Mouse (Mus musculus) myocyte (in vitro differentiated cells): ENCODE measurements around the gene Cobl.

Experiments
- CEBPB ChIP-seq: IDR thresholded peaks from 2 replicates; pipeline ENCODE4 v1.6.1; 2011; ENCODE audit warnings: mild to moderate bottlenecking, moderate library complexity; ENCODE audit not compliant: poor library complexity, insufficient read depth, severe bottlenecking
- E2F4 ChIP-seq: IDR thresholded peaks from one replicate; pipeline ENCODE4 v1.6.1; 2011; ENCODE audit warnings: mild to moderate bottlenecking, control low read depth, moderate library complexity; ENCODE audit not compliant: insufficient read depth
- MAX ChIP-seq: IDR thresholded peaks from one replicate; pipeline ENCODE4 v1.6.1; 2011; ENCODE audit warnings: low read depth, mild to moderate bottlenecking, control low read depth
- MYOD1 ChIP-seq, 3 experiments: IDR thresholded peaks; one replicate each; pipeline ENCODE4 v1.6.1; 2011; ENCODE audit warnings: control low read depth in 2 of 3, low read depth in 2 of 3, mild to moderate bottlenecking in 2 of 3, moderate library complexity in 1 of 3; ENCODE audit not compliant: insufficient read length in 2 of 3, control insufficient read depth in 1 of 3
- MYOG ChIP-seq, 3 experiments: IDR thresholded peaks; one replicate each; pipeline ENCODE4 v1.6.1; 2011; ENCODE audit warnings: control low read depth in 2 of 3, low read depth in 2 of 3, mild to moderate bottlenecking in 2 of 3; ENCODE audit not compliant: insufficient read length in 2 of 3, control insufficient read depth in 1 of 3, insufficient read depth in 1 of 3
- POLR2A ChIP-seq: IDR thresholded peaks from one replicate; pipeline ENCODE4 v1.6.1; 2011; ENCODE audit warnings: low read depth, mild to moderate bottlenecking, control low read depth, moderate library complexity; ENCODE audit not compliant: insufficient read length
- POLR2AphosphoS2 ChIP-seq: IDR thresholded peaks from one replicate; pipeline ENCODE4 v1.6.1; 2011; ENCODE audit warnings: low read depth, control low read depth; ENCODE audit not compliant: insufficient read length
- REST ChIP-seq: IDR thresholded peaks from one replicate; pipeline ENCODE4 v1.6.1; 2011; ENCODE audit warnings: mild to moderate bottlenecking, control low read depth, moderate library complexity; ENCODE audit not compliant: insufficient read depth, insufficient read length
- SRF ChIP-seq: IDR thresholded peaks from one replicate; pipeline ENCODE4 v1.6.1; 2011; ENCODE audit warnings: low read depth; ENCODE audit not compliant: control insufficient read depth, insufficient read length
- TCF12 ChIP-seq: IDR thresholded peaks from one replicate; pipeline ENCODE4 v1.6.1; 2011; ENCODE audit warnings: mild to moderate bottlenecking, control low read depth; ENCODE audit not compliant: poor library complexity, insufficient read depth, severe bottlenecking
- TCF3 ChIP-seq: IDR thresholded peaks from one replicate; pipeline ENCODE4 v1.6.1; 2011; ENCODE audit warnings: low read depth, control low read depth; ENCODE audit not compliant: insufficient read length
- USF1 ChIP-seq: IDR thresholded peaks from one replicate; pipeline ENCODE4 v1.6.1; 2011; ENCODE audit warnings: low read depth, mild to moderate bottlenecking, control low read depth, moderate library complexity

- TF ChIP-seq POLR2A (no peak), USF1 (no peak), TCF3 (no peak), MAX (no peak), MYOD1 (IDR thresholded peaks at IDR 0.05; ENCODE audit: control insufficient read depth in 1 of 3, insufficient read length in 2 of 3, low read depth in 2 of 3) (no peak), POLR2AphosphoS2 (no peak), CEBPB (no peak), TCF12 (no peak), E2F4 (no peak), MYOG (IDR thresholded peaks at IDR 0.05; ENCODE audit: control insufficient read depth in 1 of 3, insufficient read depth in 1 of 3, insufficient read length in 2 of 3, low read depth in 2 of 3) (no peak), SRF (no peak), REST (no peak)
Measured at GRCm38 (mm10) chr11:12245327-12245915, 219.3 kb downstream of the Cobl start.
